Mouse (Mus musculus): ENCODE results near the gene Iqce. TPM values are rescaled to one million over a fixed set of nuclear protein-coding genes. Genes with fewer than 3 reads are reported as not detected.
"Not testable (repeated sequence)": the region's sequence is repeated elsewhere in the genome, so short reads cannot be mapped to it uniquely, and the experiment has no call there.

Gene Iqce
- polyA plus RNA-seq, 1 experiment from 2014 or later: 4.1 TPM

DNA sequence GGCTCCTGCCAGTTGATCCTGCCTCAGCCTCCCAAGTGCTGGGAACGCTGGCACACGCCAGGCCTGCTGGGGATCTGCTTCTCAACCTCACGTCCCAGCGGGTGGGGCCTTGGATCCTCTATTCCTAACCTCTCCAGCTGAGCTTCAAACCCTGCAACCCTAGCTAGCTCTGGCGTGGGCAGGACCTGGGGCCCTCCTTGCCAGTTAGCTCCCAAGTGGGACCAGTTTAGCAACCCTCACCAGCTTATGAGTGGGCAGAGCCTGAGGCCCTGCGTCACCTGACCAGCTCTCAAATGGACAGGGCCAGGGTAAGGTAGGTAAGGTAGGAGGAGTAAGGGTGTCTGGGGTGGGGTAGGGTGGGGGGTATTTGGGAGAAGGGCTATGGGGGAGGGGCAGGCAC lies 22.1 kb downstream of the Iqce start:
- Histone ChIP-seq H3K4me2 (no peak overlapping the region), H3K9me3 (replicated peaks) (no peaks in the 10 kb centered on the region), H3K27ac (replicated peaks) (no peak overlapping the region), H3K9ac (no peak overlapping the region), H3K4me3 (replicated peaks) (no peak overlapping the region), H3K4me1 (replicated peaks) (peaks cover 16% of the 10 kb centered on the region), H3K27me3 (no peaks in the 10 kb centered on the region), H3K36me3 (replicated peaks) (no peaks in the 10 kb centered on the region)
- ATAC-seq (ENCODE audit: insufficient read depth): no peak
- 73% methylated on average over 6 of the region's 6 CpGs for WGBS (ENCODE audit: insufficient replicate concordance)

GRCm38 (mm10) chr5:140677137-140677536 lies 25.0 kb downstream of the Iqce start:
- no peaks in the 10 kb centered on the region for H3K9me3 ChIP-seq (replicated peaks)
- no peaks in the 10 kb centered on the region for H3K27me3 ChIP-seq
- no peak overlapping the region for H3K9ac ChIP-seq
- H3K4me1 ChIP-seq (replicated peaks): peaks cover 8% of the 10 kb centered on the region
- H3K4me2 ChIP-seq: no peak overlapping the region
- no peaks in the 10 kb centered on the region for H3K36me3 ChIP-seq (replicated peaks)
- no peak overlapping the region for H3K27ac ChIP-seq (replicated peaks)
- no peak overlapping the region for H3K4me3 ChIP-seq (replicated peaks)
- WGBS (ENCODE audit: insufficient replicate concordance): 65% methylated on average over 6 of the region's 6 CpGs
- no peak for ATAC-seq (ENCODE audit: insufficient read depth)

- Histone ChIP-seq H3K9me3 (replicated peaks) (no peaks in the 10 kb centered on the region), H3K9ac (no peak overlapping the region), H3K27ac (replicated peaks) (no peak overlapping the region), H3K4me1 (replicated peaks) (no peaks in the 10 kb centered on the region), H3K4me2 (no peak overlapping the region), H3K4me3 (replicated peaks) (no peak overlapping the region), H3K36me3 (replicated peaks) (no peaks in the 10 kb centered on the region), H3K27me3 (no peaks in the 10 kb centered on the region)
- no peak for ATAC-seq (ENCODE audit: insufficient read depth)
- WGBS (ENCODE audit: insufficient replicate concordance): 81% methylated on average over 11 of the region's 11 CpGs
These were observed 26.5 kb downstream of the Iqce start for GRCm38 (mm10) chr5:140675640-140676039.

- no peaks in the 10 kb centered on the region for H3K36me3 ChIP-seq (replicated peaks)
- H3K4me3 ChIP-seq (replicated peaks): no peak overlapping the region
- no peak for ATAC-seq (ENCODE audit: insufficient read depth)
- no peak overlapping the region for H3K27ac ChIP-seq (replicated peaks)
- H3K4me1 ChIP-seq (replicated peaks): no peaks in the 10 kb centered on the region
- 79% methylated on average over 11 of the region's 11 CpGs for WGBS (ENCODE audit: insufficient replicate concordance)
- H3K27me3 ChIP-seq: no peaks in the 10 kb centered on the region
- no peak overlapping the region for H3K4me2 ChIP-seq
- no peaks in the 10 kb centered on the region for H3K9me3 ChIP-seq (replicated peaks)
- no peak overlapping the region for H3K9ac ChIP-seq
These were observed 27.1 kb downstream of the Iqce start for GRCm38 (mm10) chr5:140675079-140675478.

- H3K9me3 ChIP-seq (replicated peaks): no peaks in the 10 kb centered on the region
- H3K4me3 ChIP-seq (replicated peaks): no peak overlapping the region
- peaks cover 3% of the 10 kb centered on the region for H3K36me3 ChIP-seq (replicated peaks)
- no peak overlapping the region for H3K4me2 ChIP-seq
- H3K27ac ChIP-seq (replicated peaks): no peak overlapping the region
- no peak overlapping the region for H3K9ac ChIP-seq
- no peak for ATAC-seq (ENCODE audit: insufficient read depth)
- no peaks in the 10 kb centered on the region for H3K4me1 ChIP-seq (replicated peaks)
- 65% methylated on average over 17 of the region's 17 CpGs for WGBS (ENCODE audit: insufficient replicate concordance)
- no peaks in the 10 kb centered on the region for H3K27me3 ChIP-seq
These were observed 28.1 kb downstream of the Iqce start for GRCm38 (mm10) chr5:140674036-140674435.

GRCm38 (mm10) chr5:140672603-140673002 lies 29.6 kb downstream of the Iqce start:
- WGBS (ENCODE audit: insufficient replicate concordance): 75% methylated on average over 6 of the region's 6 CpGs
- not testable (repeated sequence) for H3K4me3 ChIP-seq (replicated peaks); H3K9me3 ChIP-seq (replicated peaks); H3K36me3 ChIP-seq (replicated peaks); H3K27ac ChIP-seq (replicated peaks); ATAC-seq (ENCODE audit: insufficient read depth); H3K27me3 ChIP-seq; H3K4me1 ChIP-seq (replicated peaks); H3K4me2 ChIP-seq; H3K9ac ChIP-seq

- no peak for ATAC-seq (ENCODE audit: insufficient read depth)
These were observed 30.1 kb downstream of the Iqce start for GRCm38 (mm10) chr5:140672115-140672514.

DNA sequence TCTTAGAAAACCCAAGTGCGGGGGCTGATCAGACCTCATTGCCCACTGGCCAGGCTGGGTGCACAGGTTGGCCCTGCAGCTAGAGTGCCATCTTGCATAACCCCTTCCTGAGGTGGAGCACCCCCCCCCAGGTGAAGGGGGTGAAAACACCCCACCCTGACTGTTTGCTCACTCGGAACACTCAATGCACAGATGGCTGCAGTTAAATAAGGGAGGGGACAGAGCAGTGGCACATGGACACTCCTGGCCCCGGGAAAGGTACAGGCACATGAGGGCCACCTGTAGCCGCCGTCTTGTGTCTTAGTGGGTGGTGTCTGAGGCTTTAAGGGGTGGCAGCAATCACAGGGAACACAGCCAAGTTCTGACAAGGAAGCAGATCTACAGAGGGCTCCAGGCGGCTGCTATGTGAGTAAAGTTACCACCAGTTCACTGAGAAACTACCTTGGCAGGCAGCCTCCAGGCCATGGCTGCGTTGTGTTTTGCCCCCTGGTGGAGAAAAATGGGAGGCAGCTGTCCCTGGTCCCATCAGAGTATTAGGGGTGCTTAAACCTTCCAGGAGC lies 38.5 kb downstream of the Iqce start:
- no peak for ATAC-seq (ENCODE audit: insufficient read depth)
- H3K27ac ChIP-seq (replicated peaks): no peak overlapping the region

More at GRCm38 (mm10) chr5:140672115-140672514, 30.1 kb downstream of the Iqce start:
- no peaks in the 10 kb centered on the region for H3K27me3 ChIP-seq
- no peaks in the 10 kb centered on the region for H3K4me1 ChIP-seq (replicated peaks)
- H3K9ac ChIP-seq: no peak overlapping the region
- no peak overlapping the region for H3K4me2 ChIP-seq
- no peak overlapping the region for H3K4me3 ChIP-seq (replicated peaks)
- WGBS (ENCODE audit: insufficient replicate concordance): 70% methylated on average over 6 of the region's 6 CpGs
- no peaks in the 10 kb centered on the region for H3K9me3 ChIP-seq (replicated peaks)
- peaks cover 9% of the 10 kb centered on the region for H3K36me3 ChIP-seq (replicated peaks)
- no peak overlapping the region for H3K27ac ChIP-seq (replicated peaks)

DNA sequence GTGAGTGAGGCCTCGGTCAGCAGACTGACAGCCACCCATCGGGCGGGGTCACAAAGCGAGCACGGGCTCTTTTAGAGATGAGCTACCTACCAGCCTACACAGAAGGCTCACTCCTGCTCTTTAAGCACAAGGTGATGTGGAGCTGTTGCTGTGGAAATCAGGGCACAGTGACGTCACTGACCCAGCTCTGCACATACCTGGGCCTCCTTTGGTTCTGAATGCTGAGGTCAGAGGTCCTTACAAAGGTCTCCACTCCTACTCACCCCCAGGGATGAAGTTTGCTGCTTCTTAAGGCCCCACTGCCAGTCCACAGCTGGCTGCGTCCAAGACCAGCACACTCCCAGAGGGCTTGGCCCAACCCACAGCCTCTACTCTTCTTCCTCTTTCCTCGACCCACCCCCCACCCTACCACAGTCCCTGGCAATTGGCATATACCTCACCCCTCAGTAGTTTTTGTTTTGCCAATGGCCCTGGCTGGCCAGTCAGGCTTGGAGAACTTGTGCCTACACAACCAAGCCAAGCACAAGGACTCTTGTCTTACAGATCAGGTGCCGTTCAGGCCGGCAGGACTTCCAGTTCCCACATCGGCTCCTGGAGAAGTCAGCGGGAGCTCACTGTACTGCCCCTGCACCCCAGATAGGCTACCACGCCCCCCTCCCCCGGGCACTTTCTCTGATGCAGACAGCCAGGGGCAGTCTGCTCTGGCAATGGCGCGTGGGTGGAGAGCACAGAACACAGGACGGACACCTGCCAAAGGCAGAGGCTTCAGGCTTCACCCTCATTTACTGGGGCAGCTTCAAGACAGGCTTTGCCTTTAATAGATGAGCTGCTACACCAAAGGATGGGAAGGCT lies 39.2 kb downstream of the Iqce start:
- ATAC-seq (ENCODE audit: insufficient read depth): peak; percentile 41; the same call in 1 of the 2 replicates
- no peak overlapping the region for H3K4me2 ChIP-seq
- H3K4me3 ChIP-seq (replicated peaks): no peak overlapping the region
- H3K27ac ChIP-seq (replicated peaks): no peak overlapping the region
- H3K36me3 ChIP-seq (replicated peaks): no peaks in the 10 kb centered on the region
- peaks cover 15% of the 10 kb centered on the region; the same call in 1 of the 2 replicates for H3K4me1 ChIP-seq (replicated peaks)
- H3K27me3 ChIP-seq: 0 out of 2 replicates have a peak, but pooled peaks cover 5% of the 10 kb centered on the region
- H3K9me3 ChIP-seq (replicated peaks): no peaks in the 10 kb centered on the region
- 44% methylated on average over 17 of the region's 17 CpGs for WGBS (ENCODE audit: insufficient replicate concordance)
- no peak overlapping the region for H3K9ac ChIP-seq

More for the DNA sequence above, 38.5 kb downstream of the Iqce start:
- 0 out of 2 replicates have a peak, but pooled peaks cover 5% of the 10 kb centered on the region for H3K27me3 ChIP-seq
- WGBS (ENCODE audit: insufficient replicate concordance): 44% methylated on average over 7 of the region's 7 CpGs
- no peaks in the 10 kb centered on the region for H3K9me3 ChIP-seq (replicated peaks)
- H3K4me2 ChIP-seq: no peak overlapping the region
- H3K4me3 ChIP-seq (replicated peaks): no peak overlapping the region
- H3K36me3 ChIP-seq (replicated peaks): peaks cover 2% of the 10 kb centered on the region
- no peak overlapping the region for H3K9ac ChIP-seq
- peaks cover 15% of the 10 kb centered on the region; the same call in 1 of the 2 replicates for H3K4me1 ChIP-seq (replicated peaks)

DNA sequence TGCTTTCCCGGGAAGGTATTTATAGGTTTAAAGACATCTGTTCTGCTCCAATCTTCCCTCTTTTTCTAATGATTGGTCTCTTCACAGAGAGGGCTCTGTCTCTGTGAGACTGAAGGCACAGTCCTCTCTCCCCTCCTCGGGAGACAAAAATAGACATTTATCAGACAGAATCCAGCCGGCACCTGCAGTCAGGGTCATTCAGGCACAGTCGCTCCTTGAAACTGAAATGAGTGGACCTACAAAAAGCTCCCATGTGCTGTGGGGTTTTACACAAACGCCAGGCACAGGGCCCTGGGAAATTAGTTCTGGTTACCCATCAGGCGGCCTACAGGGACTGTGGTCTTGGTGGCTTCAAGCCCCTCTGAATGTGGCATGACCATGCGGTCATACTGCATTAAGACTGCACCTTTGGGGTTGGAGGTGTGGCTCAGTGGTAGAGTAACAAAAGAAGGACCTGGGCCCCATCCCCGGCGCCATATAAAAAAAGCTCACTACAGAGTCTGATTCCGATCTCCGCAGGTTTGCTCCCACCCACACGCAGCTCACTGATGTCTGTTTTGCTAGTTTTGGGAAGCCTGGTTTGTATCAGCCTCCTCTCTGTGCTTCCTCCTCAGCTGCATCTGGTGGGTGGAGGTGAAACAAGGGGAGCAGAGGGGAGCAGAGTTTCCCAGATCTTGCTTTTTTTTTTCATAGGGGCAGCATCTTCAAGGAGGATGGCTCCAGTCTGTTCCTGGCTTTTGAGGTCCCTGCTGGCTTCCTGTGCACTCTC lies 40.1 kb downstream of the Iqce start:
- Histone ChIP-seq H3K27ac (replicated peaks) (no peak overlapping the region), H3K4me2 (no peak overlapping the region), H3K36me3 (replicated peaks) (no peaks in the 10 kb centered on the region), H3K4me1 (replicated peaks) (peaks cover 15% of the 10 kb centered on the region; the same call in 1 of the 2 replicates), H3K27me3 (0 out of 2 replicates have a peak, but pooled peaks cover 5% of the 10 kb centered on the region), H3K9ac (no peak overlapping the region), H3K9me3 (replicated peaks) (no peaks in the 10 kb centered on the region), H3K4me3 (replicated peaks) (no peak overlapping the region)
- 52% methylated on average over 12 of the region's 12 CpGs for WGBS (ENCODE audit: insufficient replicate concordance)
- no peak for ATAC-seq (ENCODE audit: insufficient read depth)

DNA sequence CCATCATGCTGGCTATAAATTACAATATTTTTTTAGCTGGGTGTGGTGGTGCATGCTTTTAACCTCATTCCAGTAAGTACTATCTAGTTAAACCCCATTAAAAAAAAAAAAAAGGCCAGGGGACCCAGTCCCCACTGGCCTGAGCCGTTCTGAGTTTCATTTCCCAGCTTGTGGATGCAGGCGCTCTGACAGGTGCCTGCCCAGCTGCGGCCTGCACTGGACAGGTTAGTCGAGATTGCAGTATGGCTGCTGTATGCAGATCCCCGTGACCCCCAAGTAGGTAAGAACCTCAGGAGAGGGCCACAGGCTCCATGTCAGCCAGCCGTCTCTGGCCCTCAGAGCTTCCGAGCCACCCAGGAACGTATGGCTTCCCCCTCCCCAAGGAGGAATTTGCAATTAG lies 40.8 kb downstream of the Iqce start:
- Histone ChIP-seq H3K4me2 (no peak overlapping the region), H3K4me1 (replicated peaks) (peaks cover 15% of the 10 kb centered on the region; the same call in 1 of the 2 replicates), H3K27me3 (0 out of 2 replicates have a peak, but pooled peaks cover 5% of the 10 kb centered on the region), H3K9me3 (replicated peaks) (no peaks in the 10 kb centered on the region), H3K9ac (no peak overlapping the region), H3K4me3 (replicated peaks) (no peak overlapping the region), H3K36me3 (replicated peaks) (no peaks in the 10 kb centered on the region), H3K27ac (replicated peaks) (no peak overlapping the region)
- 69% methylated on average over 8 of the region's 8 CpGs for WGBS (ENCODE audit: insufficient replicate concordance)
- ATAC-seq (ENCODE audit: insufficient read depth): no peak

Measured in liver, embryonic 15.5 days (tissue).